Mouse (Mus musculus) mesoderm, embryonic 11.5 days (tissue): ENCODE results near the gene Ankrd17.
"Not testable (repeated sequence)": the region's sequence is repeated elsewhere in the genome, so short reads cannot be mapped to it uniquely, and the experiment has no call there.

ENCODE experiments used
- DNase-seq: peaks from one replicate; pipeline ENCODE4 v3.0.0-alpha.2; 2012; ENCODE audit warnings: low read depth, low spot score

Ankrd17 gene

GRCm38 (mm10) chr5:90338177-90339091 lies 27.9 kb downstream of the Ankrd17 start:
- peak; percentile 12 for DNase-seq

GRCm38 (mm10) chr5:90332478-90332877 lies 33.9 kb downstream of the Ankrd17 start:
- no peak for DNase-seq

- no peak for DNase-seq
These were observed 35.3 kb downstream of the Ankrd17 start for GRCm38 (mm10) chr5:90331071-90331470.

GRCm38 (mm10) chr5:90298396-90298795 lies 68.0 kb downstream of the Ankrd17 start:
- no peak for DNase-seq

GRCm38 (mm10) chr5:90289887-90290286 lies 76.5 kb downstream of the Ankrd17 start:
- DNase-seq = no peak

GRCm38 (mm10) chr5:90286559-90286958 lies 79.8 kb downstream of the Ankrd17 start:
- DNase-seq = peak; percentile 35

GRCm38 (mm10) chr5:90280061-90280460 lies 86.3 kb downstream of the Ankrd17 start:
- DNase-seq = no peak

- DNase-seq = no peak
These were observed 87.0 kb downstream of the Ankrd17 start for GRCm38 (mm10) chr5:90279418-90279817.

- DNase-seq = no peak
These were observed 88.9 kb downstream of the Ankrd17 start for GRCm38 (mm10) chr5:90277443-90277842.

- DNase-seq = no peak
These were observed 91.6 kb downstream of the Ankrd17 start for GRCm38 (mm10) chr5:90274806-90275205.

- not testable (repeated sequence) for DNase-seq
These were observed 104.1 kb downstream of the Ankrd17 start for GRCm38 (mm10) chr5:90262230-90262629.

- DNase-seq = no peak
These were observed 109.4 kb downstream of the Ankrd17 start for GRCm38 (mm10) chr5:90257023-90257422.

- DNase-seq = no peak
These were observed 118.9 kb downstream of the Ankrd17 start for GRCm38 (mm10) chr5:90247503-90247902.

GRCm38 (mm10) chr5:90246987-90247386 lies 119.4 kb downstream of the Ankrd17 start:
- no peak for DNase-seq

GRCm38 (mm10) chr5:90246567-90246966 lies 119.8 kb downstream of the Ankrd17 start:
- DNase-seq = no peak

- no peak for DNase-seq
These were observed 121.0 kb downstream of the Ankrd17 start for GRCm38 (mm10) chr5:90245416-90245815.

GRCm38 (mm10) chr5:90235217-90235616 lies 131.2 kb downstream of the Ankrd17 start:
- no peak for DNase-seq

GRCm38 (mm10) chr5:90233305-90233704 lies 133.1 kb downstream of the Ankrd17 start:
- no peak for DNase-seq

- DNase-seq = no peak
These were observed 136.6 kb downstream of the Ankrd17 start for GRCm38 (mm10) chr5:90229760-90230159.

GRCm38 (mm10) chr5:90226696-90227095 lies 139.7 kb downstream of the Ankrd17 start:
- DNase-seq = no peak

GRCm38 (mm10) chr5:90224730-90225129 lies 141.6 kb downstream of the Ankrd17 start:
- DNase-seq = no peak

- peak; percentile 100 for DNase-seq
These were observed 142.6 kb downstream of the Ankrd17 start, which contains the start of gene Cox18 for GRCm38 (mm10) chr5:90223534-90224381. Gene Cox18 (minus strand): TSS chr5:90224001.
